Mouse (Mus musculus): ENCODE data around the gene Cdc42. TPM values are rescaled to one million over a fixed set of nuclear protein-coding genes. Genes with fewer than 3 reads are reported as not detected.

Cdc42 gene
- total RNA-seq, 2 experiments from 2014 or later = 276 to 285 TPM

- DNase-seq = no peak
Observed at GRCm38 (mm10) chr4:137316027-137316770, 41.3 kb downstream of the Cdc42 start.

GRCm38 (mm10) chr4:137315061-137315460 lies 42.5 kb downstream of the Cdc42 start:
- DNase-seq = no peak

GRCm38 (mm10) chr4:137314561-137314960 lies 43.0 kb downstream of the Cdc42 start:
- DNase-seq = no peak

GRCm38 (mm10) chr4:137313511-137313910 lies 44.0 kb downstream of the Cdc42 start:
- no peak for DNase-seq

- no peak for DNase-seq
Observed at GRCm38 (mm10) chr4:137308377-137308776, 49.1 kb downstream of the Cdc42 start.

GRCm38 (mm10) chr4:137306991-137307706 lies 50.4 kb downstream of the Cdc42 start:
- no peak for DNase-seq

- DNase-seq = no peak
Observed at GRCm38 (mm10) chr4:137306577-137306888, 51.0 kb downstream of the Cdc42 start.

GRCm38 (mm10) chr4:137305831-137306576 lies 51.5 kb downstream of the Cdc42 start:
- DNase-seq = no peak

- no peak for DNase-seq
Observed at GRCm38 (mm10) chr4:137305066-137305465, 52.5 kb downstream of the Cdc42 start.

GRCm38 (mm10) chr4:137304106-137304505 lies 53.4 kb downstream of the Cdc42 start:
- DNase-seq = no peak

GRCm38 (mm10) chr4:137301635-137302034 lies 55.9 kb downstream of the Cdc42 start:
- no peak for DNase-seq

GRCm38 (mm10) chr4:137300227-137300626 lies 57.3 kb downstream of the Cdc42 start:
- DNase-seq = no peak

- peak; percentile 67 for DNase-seq
Observed at GRCm38 (mm10) chr4:137298406-137298805, 59.1 kb downstream of the Cdc42 start.

- DNase-seq = no peak
Observed at GRCm38 (mm10) chr4:137297611-137298010, 59.9 kb downstream of the Cdc42 start.

GRCm38 (mm10) chr4:137294951-137295350 lies 62.6 kb downstream of the Cdc42 start:
- no peak for DNase-seq

- DNase-seq = no peak
Observed at GRCm38 (mm10) chr4:137294474-137294873, 63.0 kb downstream of the Cdc42 start.

- no peak for DNase-seq
Observed at GRCm38 (mm10) chr4:137294032-137294431, 63.5 kb downstream of the Cdc42 start.

GRCm38 (mm10) chr4:137292625-137293024 lies 64.9 kb downstream of the Cdc42 start:
- DNase-seq = no peak

GRCm38 (mm10) chr4:137290250-137290649 lies 67.3 kb downstream of the Cdc42 start:
- DNase-seq = no peak

GRCm38 (mm10) chr4:137289701-137290100 lies 67.8 kb downstream of the Cdc42 start:
- DNase-seq = no peak

- peak; percentile 76 for DNase-seq
Observed at GRCm38 (mm10) chr4:137287818-137288217, 69.7 kb downstream of the Cdc42 start.

GRCm38 (mm10) chr4:137287206-137287605 lies 70.3 kb downstream of the Cdc42 start:
- no peak for DNase-seq

- DNase-seq = no peak
Observed at GRCm38 (mm10) chr4:137286662-137286953, 70.9 kb downstream of the Cdc42 start.

All from heart, postnatal 4 days (tissue).